Mouse (Mus musculus): ENCODE results near the gene Ctbp1. TPM values are rescaled to one million over a fixed set of nuclear protein-coding genes. Genes with fewer than 3 reads are reported as not detected.
A peak's percentile ranks its signal among the peaks of the same experiment; 100 is the strongest.

Gene Ctbp1
- polyA plus RNA-seq, 1 experiment from 2014 or later, result 139 TPM

GRCm38 (mm10) chr5:33225673-33226072, 49.1 kb downstream of the Ctbp1 start:
- H3K9me3 ChIP-seq (ENCODE audit: control insufficient read depth), result no peaks in the 10 kb centered on the region
- no peak overlapping the region for H3K9ac ChIP-seq (ENCODE audit: low read depth, low read length)
- H3K27ac ChIP-seq (ENCODE audit: low read depth, low read length), result no peak overlapping the region
- no peak for TF ChIP-seq CTCF (IDR thresholded peaks at IDR 0.05; ENCODE audit: low read depth)
- no peak overlapping the region for H3K4me2 ChIP-seq (replicated peaks; ENCODE audit: low read depth)
- H3K4me1 ChIP-seq (replicated peaks; ENCODE audit: control insufficient read depth, insufficient read depth, low read length), result no peaks in the 10 kb centered on the region
- H3K27me3 ChIP-seq (replicated peaks; ENCODE audit: control insufficient read depth, insufficient read depth, low read length), result no peaks in the 10 kb centered on the region
- WGBS, result 87% methylated on average over 5 of the region's 5 CpGs
- ATAC-seq, result no peak
- no peak overlapping the region for H3K4me3 ChIP-seq (ENCODE audit: low read depth, low read length)
- H3K36me3 ChIP-seq (ENCODE audit: control insufficient read depth, insufficient read depth), result no peaks in the 10 kb centered on the region

DNA sequence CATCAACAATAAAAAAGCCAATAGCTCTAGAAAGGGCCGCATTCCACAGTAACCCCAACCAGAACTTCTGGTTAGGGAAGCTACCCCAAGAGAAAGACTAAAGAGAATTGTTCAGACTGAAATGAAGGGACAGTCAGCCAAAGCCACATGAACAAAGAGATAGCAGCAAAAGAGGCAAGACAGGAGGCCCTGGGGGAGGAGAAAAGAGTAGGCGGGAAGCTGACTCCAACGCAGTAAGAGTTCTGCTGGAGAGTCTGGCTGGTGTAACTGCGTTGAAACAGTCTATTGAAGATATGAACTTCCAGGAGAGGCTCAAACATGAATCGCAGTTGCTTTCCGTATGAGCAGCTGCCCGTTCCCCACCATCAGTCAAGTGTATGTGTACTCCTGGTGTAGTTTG, 50.3 kb downstream of the Ctbp1 start:
- no peaks in the 10 kb centered on the region for H3K9me3 ChIP-seq (ENCODE audit: control insufficient read depth)
- H3K4me3 ChIP-seq (ENCODE audit: low read depth, low read length), result no peak overlapping the region
- H3K4me2 ChIP-seq (replicated peaks; ENCODE audit: low read depth), result no peak overlapping the region
- H3K9ac ChIP-seq (ENCODE audit: low read depth, low read length), result no peak overlapping the region
- no peaks in the 10 kb centered on the region for H3K36me3 ChIP-seq (ENCODE audit: control insufficient read depth, insufficient read depth)
- no peak for ATAC-seq
- H3K4me1 ChIP-seq (replicated peaks; ENCODE audit: control insufficient read depth, insufficient read depth, low read length), result no peaks in the 10 kb centered on the region
- no peak for TF ChIP-seq CTCF (IDR thresholded peaks at IDR 0.05; ENCODE audit: low read depth)
- H3K27me3 ChIP-seq (replicated peaks; ENCODE audit: control insufficient read depth, insufficient read depth, low read length), result no peaks in the 10 kb centered on the region
- no peak overlapping the region for H3K27ac ChIP-seq (ENCODE audit: low read depth, low read length)
- 82% methylated on average over 7 of the region's 7 CpGs for WGBS

- Histone ChIP-seq H3K27me3 (replicated peaks; ENCODE audit: control insufficient read depth, insufficient read depth, low read length) (no peaks in the 10 kb centered on the region), H3K4me2 (replicated peaks; ENCODE audit: low read depth) (no peak overlapping the region), H3K4me1 (replicated peaks; ENCODE audit: control insufficient read depth, insufficient read depth, low read length) (peaks cover 6% of the 10 kb centered on the region; the same call in 1 of the 2 replicates), H3K27ac (ENCODE audit: low read depth, low read length) (peak overlapping the region; percentile 60; the same call in 1 of the 2 replicates), H3K4me3 (ENCODE audit: low read depth, low read length) (no peak overlapping the region), H3K36me3 (ENCODE audit: control insufficient read depth, insufficient read depth) (no peaks in the 10 kb centered on the region), H3K9ac (ENCODE audit: low read depth, low read length) (no peak overlapping the region), H3K9me3 (ENCODE audit: control insufficient read depth) (no peaks in the 10 kb centered on the region)
- no peak for ATAC-seq
- WGBS, result 47% methylated on average over 9 of the region's 9 CpGs
- TF ChIP-seq CTCF (IDR thresholded peaks at IDR 0.05; ENCODE audit: low read depth), result no peak
Observed at GRCm38 (mm10) chr5:33222841-33223744, 51.7 kb downstream of the Ctbp1 start.

DNA sequence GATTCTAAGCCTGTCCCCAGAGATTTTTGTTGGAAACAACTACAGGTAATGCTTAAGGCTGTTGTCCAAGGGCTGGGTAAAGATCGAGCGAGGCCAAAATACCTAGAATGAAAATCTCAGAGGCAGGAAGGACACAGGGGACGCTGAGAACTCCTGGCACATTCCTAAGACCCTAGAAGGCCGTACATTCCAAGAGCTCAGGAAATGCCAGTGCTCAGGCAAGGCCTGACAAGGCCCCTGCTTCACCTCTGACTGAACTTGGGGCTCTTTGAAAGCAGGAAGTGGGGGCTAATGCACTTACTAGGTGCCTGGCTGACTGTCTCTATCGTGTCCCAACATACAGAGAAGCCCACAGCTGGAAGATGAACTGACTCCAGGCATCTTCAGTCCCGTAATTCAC, 52.4 kb downstream of the Ctbp1 start:
- TF ChIP-seq CTCF (IDR thresholded peaks at IDR 0.05; ENCODE audit: low read depth), result no peak
- 59% methylated on average over 6 of the region's 6 CpGs for WGBS
- peak overlapping the region; percentile 60; the same call in 1 of the 2 replicates for H3K27ac ChIP-seq (ENCODE audit: low read depth, low read length)
- H3K9ac ChIP-seq (ENCODE audit: low read depth, low read length), result no peak overlapping the region
- H3K4me2 ChIP-seq (replicated peaks; ENCODE audit: low read depth), result no peak overlapping the region
- H3K36me3 ChIP-seq (ENCODE audit: control insufficient read depth, insufficient read depth), result no peaks in the 10 kb centered on the region
- H3K4me3 ChIP-seq (ENCODE audit: low read depth, low read length), result no peak overlapping the region
- no peaks in the 10 kb centered on the region for H3K9me3 ChIP-seq (ENCODE audit: control insufficient read depth)
- H3K27me3 ChIP-seq (replicated peaks; ENCODE audit: control insufficient read depth, insufficient read depth, low read length), result no peaks in the 10 kb centered on the region
- peaks cover 6% of the 10 kb centered on the region; the same call in 1 of the 2 replicates for H3K4me1 ChIP-seq (replicated peaks; ENCODE audit: control insufficient read depth, insufficient read depth, low read length)
- ATAC-seq, result no peak

DNA sequence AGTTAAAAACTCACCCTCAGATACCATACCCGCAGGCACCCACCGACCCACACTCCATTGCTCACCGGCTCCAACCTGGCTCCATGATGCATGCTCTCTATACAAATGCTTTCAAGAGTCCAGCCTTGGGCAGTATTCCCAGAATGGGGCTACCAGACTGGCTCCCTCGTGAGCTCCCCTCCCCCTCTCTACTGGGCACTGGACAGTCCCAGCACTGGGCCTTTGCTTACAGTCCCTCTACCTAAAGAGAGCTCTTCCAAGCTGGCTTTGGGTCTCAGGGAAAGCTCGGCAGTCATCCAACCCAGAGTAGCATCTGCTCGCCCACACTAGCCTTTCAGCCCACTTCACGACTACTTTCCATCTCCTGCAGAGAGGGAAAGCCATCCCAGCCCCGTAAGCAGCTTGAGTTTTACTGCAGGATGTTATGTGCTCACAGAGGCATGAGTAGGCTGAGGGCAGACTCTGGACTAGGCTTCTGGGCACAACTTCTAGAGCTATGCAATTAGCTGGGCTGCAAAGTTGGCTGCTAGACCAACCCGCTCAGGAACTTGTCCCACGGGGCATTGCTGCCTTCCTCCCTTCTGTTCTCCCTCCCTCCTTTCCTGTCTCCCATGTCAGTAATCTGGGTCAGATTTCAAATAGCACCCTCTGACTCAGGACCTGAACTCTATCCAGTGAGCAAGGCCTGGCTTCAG, 54.3 kb downstream of the Ctbp1 start:
- Histone ChIP-seq H3K9ac (ENCODE audit: low read depth, low read length) (no peak overlapping the region), H3K4me2 (replicated peaks; ENCODE audit: low read depth) (no peak overlapping the region), H3K36me3 (ENCODE audit: control insufficient read depth, insufficient read depth) (no peaks in the 10 kb centered on the region), H3K4me3 (ENCODE audit: low read depth, low read length) (no peak overlapping the region), H3K27me3 (replicated peaks; ENCODE audit: control insufficient read depth, insufficient read depth, low read length) (no peaks in the 10 kb centered on the region), H3K27ac (ENCODE audit: low read depth, low read length) (no peak overlapping the region), H3K4me1 (replicated peaks; ENCODE audit: control insufficient read depth, insufficient read depth, low read length) (peaks cover 6% of the 10 kb centered on the region; the same call in 1 of the 2 replicates), H3K9me3 (ENCODE audit: control insufficient read depth) (no peaks in the 10 kb centered on the region)
- TF ChIP-seq CTCF (IDR thresholded peaks at IDR 0.05; ENCODE audit: low read depth), result no peak
- 79% methylated on average over 10 of the region's 10 CpGs for WGBS
- ATAC-seq, result no peak

DNA sequence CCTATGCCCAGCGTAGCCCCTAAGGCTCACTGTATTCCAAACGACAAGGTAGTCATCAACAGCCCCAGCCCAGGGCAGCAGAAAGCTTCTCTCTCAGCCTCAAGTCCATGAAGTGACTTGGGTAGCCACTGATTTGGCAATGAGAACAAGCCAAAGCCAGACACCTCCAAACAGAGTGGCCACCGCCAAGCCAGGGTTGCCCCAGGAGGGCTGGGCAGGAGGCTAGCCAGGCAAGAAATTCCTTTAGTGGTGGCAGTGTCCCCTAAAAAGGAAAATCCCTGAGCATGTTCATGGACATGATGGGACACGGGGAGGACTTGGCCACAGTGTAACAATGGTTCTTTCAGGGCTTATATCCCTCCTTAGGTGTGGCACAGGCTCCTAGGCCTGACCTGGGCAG, 55.0 kb downstream of the Ctbp1 start:
- 95% methylated on average over 4 of the region's 4 CpGs for WGBS
- Histone ChIP-seq H3K4me3 (ENCODE audit: low read depth, low read length) (no peak overlapping the region), H3K4me2 (replicated peaks; ENCODE audit: low read depth) (no peak overlapping the region), H3K9me3 (ENCODE audit: control insufficient read depth) (no peaks in the 10 kb centered on the region), H3K27ac (ENCODE audit: low read depth, low read length) (no peak overlapping the region), H3K36me3 (ENCODE audit: control insufficient read depth, insufficient read depth) (no peaks in the 10 kb centered on the region), H3K9ac (ENCODE audit: low read depth, low read length) (no peak overlapping the region), H3K4me1 (replicated peaks; ENCODE audit: control insufficient read depth, insufficient read depth, low read length) (peaks cover 6% of the 10 kb centered on the region; the same call in 1 of the 2 replicates), H3K27me3 (replicated peaks; ENCODE audit: control insufficient read depth, insufficient read depth, low read length) (no peaks in the 10 kb centered on the region)
- no peak for TF ChIP-seq CTCF (IDR thresholded peaks at IDR 0.05; ENCODE audit: low read depth)
- ATAC-seq, result no peak
